Mouse (Mus musculus): ENCODE results near the gene Slc35f6. TPM values are rescaled to one million over a fixed set of nuclear protein-coding genes. Genes with fewer than 3 reads are reported as not detected.

Gene Slc35f6
- total RNA-seq, 2 experiments from 2014 or later = 34.2 to 35.3 TPM

GRCm38 (mm10) chr5:30621844-30622176 lies 25.9 kb upstream of the Slc35f6 start:
- DNase-seq = no peak

DNA sequence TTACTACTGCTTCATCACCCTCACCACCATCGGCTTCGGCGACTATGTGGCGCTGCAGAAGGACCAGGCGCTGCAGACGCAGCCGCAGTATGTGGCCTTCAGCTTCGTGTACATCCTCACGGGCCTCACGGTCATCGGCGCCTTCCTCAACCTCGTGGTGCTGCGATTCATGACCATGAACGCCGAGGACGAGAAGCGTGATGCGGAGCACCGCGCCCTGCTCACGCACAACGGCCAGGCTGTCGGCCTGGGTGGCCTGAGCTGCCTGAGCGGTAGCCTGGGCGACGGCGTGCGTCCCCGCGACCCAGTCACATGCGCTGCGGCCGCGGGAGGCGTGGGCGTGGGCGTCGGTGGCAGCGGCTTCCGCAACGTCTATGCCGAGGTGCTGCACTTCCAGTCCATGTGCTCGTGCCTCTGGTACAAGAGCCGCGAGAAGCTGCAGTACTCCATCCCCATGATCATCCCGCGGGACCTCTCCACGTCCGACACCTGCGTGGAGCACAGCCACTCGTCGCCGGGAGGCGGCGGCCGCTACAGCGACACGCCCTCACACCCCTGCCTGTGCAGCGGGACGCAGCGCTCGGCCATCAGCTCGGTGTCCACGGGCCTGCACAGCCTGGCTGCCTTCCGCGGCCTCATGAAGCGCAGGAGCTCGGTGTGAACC lies 25.4 kb upstream of the Slc35f6 start:
- no peak for DNase-seq

- no peak for DNase-seq
These were observed 24.9 kb upstream of the Slc35f6 start for GRCm38 (mm10) chr5:30622841-30623185.

DNA sequence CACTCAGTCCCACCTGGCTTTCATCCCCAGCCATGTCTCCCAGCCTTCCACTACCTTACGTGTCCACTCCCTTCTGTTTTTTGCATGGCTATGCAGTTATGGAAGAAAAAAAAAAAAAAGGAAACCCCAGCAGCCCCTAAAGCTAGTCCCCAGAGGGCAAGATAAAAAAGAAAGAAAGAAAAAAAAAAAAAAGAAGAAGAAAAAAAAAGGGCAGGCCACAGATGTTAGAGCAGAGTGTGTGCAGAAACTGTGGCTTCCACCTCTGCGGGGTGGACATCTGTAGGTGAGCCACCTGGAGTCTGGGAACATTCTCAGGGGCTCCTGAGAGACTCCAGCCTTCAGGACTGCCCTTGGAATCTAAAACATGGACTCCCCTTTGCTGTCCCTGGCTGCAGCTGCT lies 24.4 kb upstream of the Slc35f6 start:
- DNase-seq = no peak

DNA sequence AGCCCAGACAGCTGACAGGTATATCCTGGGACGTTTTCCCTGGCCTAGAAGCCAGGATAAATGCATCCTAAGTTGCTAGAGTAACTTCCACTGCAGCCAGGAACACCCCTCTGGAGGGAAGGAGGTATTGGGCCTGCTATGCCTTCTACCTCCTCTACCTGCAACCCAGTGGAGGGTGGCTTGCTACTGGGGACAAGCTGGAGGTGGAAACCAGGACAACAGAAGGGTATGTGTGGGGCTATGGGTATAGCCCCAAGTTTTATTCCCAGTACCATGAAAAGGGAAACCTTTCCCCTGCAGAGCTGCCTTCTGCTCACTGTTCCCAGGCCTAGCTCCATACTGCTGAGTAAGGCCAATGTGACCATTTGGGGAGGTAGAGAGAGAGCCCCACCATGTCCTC lies 23.4 kb upstream of the Slc35f6 start:
- no peak for DNase-seq

DNA sequence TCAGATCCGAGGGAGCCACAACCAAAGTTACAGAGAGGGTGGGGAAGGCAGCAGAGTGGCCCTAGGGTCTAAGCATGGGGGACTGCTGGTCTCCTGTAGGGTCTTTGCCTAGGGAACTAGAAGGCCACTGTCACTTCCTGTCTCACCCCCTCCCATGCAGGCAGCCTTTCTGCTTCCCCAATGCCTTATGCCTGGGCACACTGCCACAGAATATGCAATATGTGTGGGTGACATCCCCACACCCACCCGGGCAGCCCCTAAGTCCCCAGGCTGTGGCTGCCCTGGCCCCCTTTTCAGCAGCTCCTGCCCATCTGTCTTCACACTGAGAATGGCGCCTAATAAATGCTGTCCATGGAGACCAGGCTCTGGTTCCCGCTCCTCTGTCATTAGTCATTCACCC lies 22.8 kb upstream of the Slc35f6 start:
- DNase-seq = no peak

DNA sequence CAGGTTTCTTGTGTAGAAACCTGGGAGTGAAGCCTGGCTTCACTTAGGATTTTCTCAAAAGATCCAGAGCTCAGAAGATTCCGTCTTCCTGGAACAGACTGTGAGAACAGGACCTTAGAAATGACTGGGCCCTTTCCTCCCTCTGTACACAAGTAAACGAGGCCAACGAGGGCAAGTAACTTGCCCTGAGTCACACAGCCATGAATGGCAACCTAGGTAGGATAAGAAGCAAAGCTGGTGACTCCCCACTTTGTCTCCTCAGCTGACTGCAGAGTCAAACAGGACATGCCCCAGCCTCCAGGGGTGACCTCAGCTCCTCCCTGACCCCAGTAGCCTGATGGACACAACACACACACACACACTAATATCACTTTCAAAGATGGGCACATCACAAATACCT lies 22.4 kb upstream of the Slc35f6 start:
- no peak for DNase-seq

DNA sequence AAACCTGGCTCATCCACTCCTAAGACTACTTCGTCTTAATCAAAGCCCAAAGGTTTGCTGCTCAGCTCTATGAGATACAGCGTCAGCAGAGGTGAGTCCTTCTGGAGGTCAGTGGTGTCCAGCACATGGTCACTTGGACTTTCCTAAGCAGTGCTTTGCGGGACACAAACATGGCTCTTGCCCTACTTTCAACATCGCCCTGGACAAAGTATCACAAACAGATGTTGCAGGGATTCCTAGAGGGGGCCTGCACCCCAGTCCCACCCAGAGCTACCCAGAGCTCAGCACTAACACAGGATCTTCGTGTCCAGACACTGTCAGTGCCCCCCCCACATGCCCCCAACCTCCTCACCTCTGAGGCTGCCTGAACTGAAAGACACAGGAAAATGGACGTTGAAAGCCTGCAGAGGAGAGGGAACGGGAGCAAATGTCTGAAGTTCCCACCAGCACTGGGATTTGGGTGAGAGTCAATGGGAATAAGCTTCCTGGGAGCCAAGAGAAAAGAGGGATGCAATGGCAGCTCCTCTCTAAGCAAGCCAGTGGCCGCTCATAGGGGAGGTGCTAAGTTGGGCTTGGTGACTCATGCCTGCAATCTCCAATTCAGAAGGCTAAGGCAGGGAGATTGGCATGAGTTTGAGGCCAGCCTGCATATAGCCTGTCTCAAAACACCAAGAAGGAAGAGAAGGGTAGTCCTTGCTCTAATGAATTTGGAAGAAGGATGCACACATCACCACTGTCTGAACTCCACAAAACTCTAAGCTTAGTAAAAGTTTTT lies 21.2 kb upstream of the Slc35f6 start:
- no peak for DNase-seq

DNA sequence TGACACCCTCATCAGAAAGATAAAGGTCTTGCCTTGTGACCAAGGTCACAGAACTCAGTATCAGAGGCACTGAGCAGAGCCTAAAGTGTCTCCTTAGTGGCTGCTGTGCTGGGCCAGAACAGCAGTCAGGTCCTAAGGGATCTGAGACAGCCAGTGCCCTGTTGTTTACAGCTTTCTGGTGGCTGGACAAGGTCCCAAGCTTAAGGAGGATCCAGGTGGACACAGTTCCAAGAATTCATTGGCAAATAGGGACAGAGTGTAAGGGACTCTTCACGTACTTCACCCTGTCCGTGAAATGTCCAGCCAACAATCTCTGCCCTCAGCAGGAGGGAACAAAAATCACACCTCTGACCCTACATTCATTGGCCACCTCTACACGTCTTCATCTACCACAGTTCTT lies 19.2 kb upstream of the Slc35f6 start:
- DNase-seq = no peak

DNA sequence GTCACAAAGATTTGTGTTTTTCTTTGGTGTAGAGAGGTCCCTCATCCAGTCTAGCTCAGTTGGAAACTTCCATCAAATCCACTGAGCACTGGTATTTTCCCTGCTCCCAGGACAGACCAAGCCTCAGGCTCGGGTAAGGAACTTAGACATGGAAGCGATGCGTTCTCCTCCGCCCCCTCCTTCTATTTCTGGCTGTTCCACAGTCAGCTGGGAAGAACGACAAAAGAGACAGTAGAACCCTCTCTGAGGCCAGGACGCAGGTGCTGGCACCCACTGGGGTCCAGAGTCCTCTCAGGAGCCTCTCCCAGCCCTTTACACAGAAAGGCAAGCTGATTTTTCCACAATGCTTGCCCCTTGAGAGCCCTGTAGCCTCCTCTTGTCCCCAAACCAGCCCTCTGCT lies 17.3 kb upstream of the Slc35f6 start:
- no peak for DNase-seq

DNA sequence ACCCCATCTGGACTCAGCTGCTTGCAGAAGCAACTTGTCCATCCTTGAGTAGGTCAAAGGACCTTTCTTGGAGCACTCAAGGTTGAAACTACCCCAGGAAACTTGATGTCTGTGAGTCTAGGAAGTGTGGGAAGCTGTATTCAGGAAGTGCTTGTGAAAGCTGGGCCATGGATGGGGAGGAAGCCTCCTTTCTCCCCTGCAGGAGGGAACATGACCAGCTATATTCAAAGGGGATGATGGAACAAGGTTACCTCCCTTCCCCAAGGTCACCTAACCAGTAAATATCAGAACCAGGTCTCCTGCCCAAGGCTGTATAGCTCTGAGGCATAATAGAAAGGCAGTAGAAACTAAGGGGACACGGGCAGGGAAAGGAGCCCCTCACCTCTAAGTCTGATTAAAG lies 15.6 kb upstream of the Slc35f6 start:
- DNase-seq = no peak

- DNase-seq = no peak
These were observed 10.7 kb upstream of the Slc35f6 start for GRCm38 (mm10) chr5:30636994-30637393.

DNA sequence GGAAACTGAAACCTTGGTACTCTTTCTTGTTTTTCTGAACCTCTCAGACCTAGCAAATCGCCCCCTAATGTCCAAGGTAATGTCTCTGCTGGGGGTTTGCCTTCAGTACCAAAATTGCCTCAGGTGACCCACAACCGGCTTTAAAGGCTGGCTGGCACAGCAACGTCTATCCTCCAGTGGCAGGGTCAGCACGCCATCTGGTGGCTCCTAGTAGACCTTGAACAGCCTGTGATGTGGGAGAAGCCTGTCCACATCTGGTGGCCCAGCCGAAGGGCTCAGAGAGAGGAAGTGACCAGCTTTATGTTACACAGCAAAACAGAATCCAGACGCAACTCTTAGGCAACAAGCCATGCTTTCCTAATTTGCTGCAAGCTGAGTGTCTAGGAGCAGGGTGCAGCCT lies 9.7 kb upstream of the Slc35f6 start:
- DNase-seq = peak; percentile 73 to 74

- no peak for DNase-seq
These were observed 4.1 kb upstream of the Slc35f6 start for GRCm38 (mm10) chr5:30643477-30644179.

DNA sequence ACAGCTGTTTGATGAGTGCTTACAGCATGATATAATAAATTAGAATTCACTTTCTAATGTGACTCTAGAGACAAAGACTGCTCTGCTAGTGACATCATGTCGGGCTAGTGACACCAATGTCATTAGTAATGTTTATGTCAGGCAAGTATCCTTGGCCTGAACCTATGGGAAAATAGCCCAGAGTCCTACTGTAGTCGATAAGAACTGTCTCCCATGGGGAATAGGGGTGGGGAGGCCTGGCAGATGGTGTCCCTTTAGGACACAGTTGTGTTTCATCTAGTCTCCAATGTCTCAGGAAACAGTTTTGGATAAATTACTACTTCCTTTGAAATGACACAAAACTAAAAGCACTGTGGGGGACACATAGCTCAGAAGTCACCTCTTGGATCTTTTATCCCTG lies 1.7 kb upstream of the Slc35f6 start:
- no peak for DNase-seq

DNA sequence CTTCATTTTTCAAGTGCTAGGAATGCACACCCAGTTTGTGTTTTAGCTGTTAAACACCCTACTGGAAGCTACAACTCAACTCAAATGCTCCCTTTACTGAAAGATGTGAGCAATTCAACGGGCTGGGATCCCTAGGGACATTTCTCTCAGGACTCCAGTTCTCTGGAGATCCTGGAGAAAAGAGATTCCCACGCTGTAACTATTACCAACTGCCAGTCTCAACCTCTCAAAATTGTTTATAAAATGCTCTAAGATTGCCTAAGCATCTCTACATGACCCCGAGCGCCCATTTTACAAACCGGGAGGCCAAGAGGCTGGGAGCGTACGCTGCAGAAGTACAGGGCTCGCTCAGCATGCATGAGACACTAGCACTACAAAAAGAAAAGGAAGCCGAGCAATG lies 337 bp upstream of the Slc35f6 start:
- no peak for DNase-seq

DNA sequence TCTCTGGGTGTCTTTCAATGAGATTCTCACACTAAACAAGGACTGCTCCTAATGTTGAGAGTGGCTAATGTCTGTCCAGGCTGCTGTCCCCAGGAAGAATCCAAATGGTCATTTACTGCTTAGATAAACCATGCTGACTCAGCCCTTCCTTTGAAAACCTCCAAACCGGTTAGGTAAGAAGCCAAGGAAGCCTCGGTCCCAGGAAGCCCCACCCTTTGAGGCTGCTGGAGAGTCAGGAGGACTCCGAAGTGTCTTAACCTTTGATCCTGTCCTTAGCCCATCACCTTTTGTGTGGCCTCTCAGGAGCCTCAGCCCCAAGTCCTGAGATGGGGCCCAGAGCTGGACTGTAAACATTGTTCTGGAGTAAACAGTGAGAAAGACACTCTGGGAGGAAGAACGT lies 1.8 kb downstream of the Slc35f6 start:
- DNase-seq = no peak

DNA sequence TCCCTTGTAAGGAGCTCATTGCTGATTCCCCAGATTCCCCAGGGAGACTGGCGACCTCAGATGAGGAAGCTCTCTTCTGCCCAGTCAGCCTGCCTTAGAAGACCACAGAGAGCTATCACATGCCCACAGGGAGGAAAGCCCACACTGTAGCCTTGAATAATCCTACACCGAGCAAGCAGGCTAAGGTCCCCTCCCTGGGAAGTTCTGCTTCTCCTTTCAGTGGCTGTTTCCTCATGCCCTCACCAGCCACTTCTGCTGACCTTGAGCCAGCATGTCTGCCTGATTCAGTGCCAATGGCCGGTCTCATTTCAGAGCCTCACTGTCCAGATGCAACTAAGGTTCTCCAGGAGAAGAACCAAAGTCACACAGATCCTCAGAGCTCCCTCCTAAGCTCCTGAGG lies 3.0 kb downstream of the Slc35f6 start:
- no peak for DNase-seq

DNA sequence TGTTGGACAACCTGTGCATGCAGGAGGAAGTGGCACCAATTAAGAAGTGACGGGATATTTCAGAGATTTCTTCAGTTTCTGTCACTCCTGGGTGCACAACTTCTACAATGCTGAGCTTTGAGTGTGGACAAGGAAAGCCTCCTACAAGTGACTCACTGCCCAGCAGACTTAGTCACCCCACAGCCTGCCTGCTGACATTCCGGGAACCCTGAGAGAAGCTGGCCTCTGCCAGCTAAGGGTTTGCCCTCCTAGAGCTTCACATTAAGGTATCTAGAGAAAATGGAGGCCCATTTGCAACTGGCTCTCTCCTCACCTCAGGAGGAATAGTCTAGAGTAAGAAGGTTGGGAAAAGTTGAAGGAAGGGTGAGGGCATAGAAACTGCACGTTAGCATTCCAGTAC lies 3.8 kb downstream of the Slc35f6 start:
- no peak for DNase-seq

GRCm38 (mm10) chr5:30653246-30653645 lies 5.5 kb downstream of the Slc35f6 start:
- no peak for DNase-seq

GRCm38 (mm10) chr5:30655042-30655441 lies 7.3 kb downstream of the Slc35f6 start:
- no peak for DNase-seq

- DNase-seq = no peak
These were observed 7.9 kb downstream of the Slc35f6 start for GRCm38 (mm10) chr5:30655526-30656195.

GRCm38 (mm10) chr5:30659042-30659441 lies 11.3 kb downstream of the Slc35f6 start:
- DNase-seq = no peak
